Mouse (Mus musculus) midbrain, embryonic 10.5 days (tissue): ENCODE data around the gene Oosp1. TPM values are rescaled to one million over a fixed set of nuclear protein-coding genes. Genes with fewer than 3 reads are reported as not detected.

Source experiments
- polyA plus RNA-seq: library from polyadenylated mRNA; unstranded; fragments of >200 nt; fragmentation: Nextera tagmentation; extraction: Ambion mirVana; gene quantifications from 2 replicates; pipeline ENCODE4 v1.2.1, GENCODE M21; 2016

Gene Oosp1
- polyA plus RNA-seq, 1 experiment from 2014 or later: not detected

Other genes starting within 250 kb of the Oosp1 start
- gene Ms4a4b, start 247.6 kb downstream of the Oosp1 start, polyA plus RNA-seq: not detected in 2 replicates
- gene Ms4a6c, start 221.8 kb downstream of the Oosp1 start, polyA plus RNA-seq: 2.0 and 2.2 TPM in 2 replicates
- not detected in 2 replicates for gene Gm8369, start 205.2 kb downstream of the Oosp1 start, polyA plus RNA-seq
- 2.3 and 3.0 TPM in 2 replicates for gene Ms4a6b, start 174.6 kb downstream of the Oosp1 start, polyA plus RNA-seq
- gene Ms4a4d, start 154.3 kb downstream of the Oosp1 start, polyA plus RNA-seq: 0.31 and 0.99 TPM in 2 replicates
- gene Ms4a6d, start 86.3 kb downstream of the Oosp1 start, polyA plus RNA-seq: 1.4 and 2.5 TPM in 2 replicates
- not detected in 2 replicates for gene Ms4a2, start 67.4 kb downstream of the Oosp1 start, polyA plus RNA-seq
- not detected in 2 replicates for gene Ms4a3, start 50.3 kb downstream of the Oosp1 start, polyA plus RNA-seq
- not detected in 2 replicates for gene Oosp2, start 30.6 kb downstream of the Oosp1 start, polyA plus RNA-seq
- not detected in 2 replicates for gene Oosp3, start 5.9 kb upstream of the Oosp1 start, polyA plus RNA-seq
- gene Gif, start 56.4 kb upstream of the Oosp1 start, polyA plus RNA-seq: not detected in 2 replicates
- 56.0 and 57.6 TPM in 2 replicates for gene Mrpl16, start 79.2 kb upstream of the Oosp1 start, polyA plus RNA-seq
- 13.7 and 16.0 TPM in 2 replicates for gene Stx3, start 128.3 kb upstream of the Oosp1 start, polyA plus RNA-seq
- not detected in 2 replicates for gene Olfr1417, start 148.1 kb upstream of the Oosp1 start, polyA plus RNA-seq
- not detected in 2 replicates for gene Olfr1418, start 169.9 kb upstream of the Oosp1 start, polyA plus RNA-seq
- not detected in 2 replicates for gene Olfr1419, start 184.0 kb upstream of the Oosp1 start, polyA plus RNA-seq
- gene Olfr1420, start 195.4 kb upstream of the Oosp1 start, polyA plus RNA-seq: not detected in 2 replicates
- 23.5 and 24.3 TPM in 2 replicates for gene Patl1, start 221.2 kb upstream of the Oosp1 start, polyA plus RNA-seq